Mouse (Mus musculus) cerebellum, adult 2 months (tissue): ENCODE data around the gene Slc19a2.

Source experiments
- CTCF ChIP-seq: fragments of 200-500 bp; IDR thresholded peaks from 2 replicates; pipeline ENCODE4 v1.5.1; 2011; ENCODE audit warnings: low read depth, mild to moderate bottlenecking, control low read depth, low read length, moderate library complexity, borderline replicate concordance; ENCODE audit not compliant: insufficient read depth
- POLR2A ChIP-seq: fragments of 200-500 bp; IDR thresholded peaks from 2 replicates; pipeline ENCODE4 v1.6.1; 2011; ENCODE audit warnings: low read length, control low read depth, borderline replicate concordance; ENCODE audit not compliant: insufficient read depth

DNA sequence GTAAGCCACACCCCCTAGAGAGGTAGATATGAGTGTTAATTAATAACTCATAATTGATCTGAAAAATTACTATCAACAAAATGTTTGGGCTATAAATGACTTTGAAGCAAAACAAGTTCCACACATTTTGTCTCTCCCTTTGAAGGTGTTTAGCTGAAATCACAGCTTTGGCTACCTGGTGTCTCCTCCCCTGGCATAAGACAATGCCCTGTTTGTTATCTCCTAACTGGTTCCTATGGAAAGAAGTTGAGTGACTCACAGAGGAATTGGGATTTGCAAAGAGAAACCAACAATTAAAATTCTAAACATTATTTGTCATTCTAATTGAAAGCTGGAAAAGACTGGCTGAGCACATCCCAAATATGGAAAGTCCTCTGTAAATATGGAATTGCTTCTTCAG lies 25.8 kb upstream of the Slc19a2 start:
- TF ChIP-seq POLR2A = no peak
- no peak for TF ChIP-seq CTCF
